Mouse (Mus musculus) embryonic facial prominence, embryonic 14.5 days (tissue): ENCODE data around the gene Bmpr1a. TPM values are rescaled to one million over a fixed set of nuclear protein-coding genes. Genes with fewer than 3 reads are reported as not detected.

Experiments
- ATAC-seq: fragments of 200-750 bp; cut with Nextera tagmentation; 2 replicates; pipeline ENCODE4 v1.8.0; 2017; ENCODE audit warnings: low read depth, moderate number of reproducible peaks, moderate TSS enrichment
- DNase-seq: peaks from one replicate; pipeline ENCODE4 v3.0.0-alpha.2; 2015; ENCODE audit warnings: low spot score
- H3K27ac ChIP-seq: fragments of 300-500 bp; sonication (generic); replicated peaks from 2 replicates; pipeline ENCODE4 v1.5.1; 2014; ENCODE audit warnings: low read depth, mild to moderate bottlenecking, low read length, moderate library complexity
- H3K27me3 ChIP-seq: fragments of 300-500 bp; sonication (generic); replicated peaks from 2 replicates; pipeline ENCODE4 v1.6.1; 2014; ENCODE audit warnings: low read length; ENCODE audit not compliant: control insufficient read depth, insufficient read depth
- H3K36me3 ChIP-seq: fragments of 300-500 bp; sonication (generic); 2 replicates; pipeline ENCODE4 v1.6.1; 2014; ENCODE audit warnings: low read length, mixed read lengths; ENCODE audit not compliant: control insufficient read depth, insufficient read depth
- H3K4me1 ChIP-seq: fragments of 300-500 bp; sonication (generic); 2 replicates; pipeline ENCODE4 v1.6.1; 2014; ENCODE audit warnings: antibody characterized with exemption, low read length; ENCODE audit not compliant: control insufficient read depth, insufficient read depth
- H3K4me2 ChIP-seq: fragments of 300-500 bp; sonication (generic); 2 replicates; pipeline ENCODE4 v1.6.1; 2014; ENCODE audit warnings: low read depth, mild to moderate bottlenecking, low read length, moderate library complexity, mixed read lengths
- H3K4me3 ChIP-seq: fragments of 300-500 bp; sonication (generic); 2 replicates; pipeline ENCODE4 v1.5.1; 2014; ENCODE audit warnings: low read depth, mild to moderate bottlenecking, low read length
- H3K9ac ChIP-seq: fragments of 300-500 bp; sonication (generic); 2 replicates; pipeline ENCODE4 v1.6.1; 2014; ENCODE audit warnings: low read depth, mild to moderate bottlenecking, low read length, moderate library complexity, mixed read lengths
- H3K9me3 ChIP-seq: fragments of 300-500 bp; sonication (generic); 2 replicates; pipeline ENCODE4 v1.6.1; 2016; ENCODE audit warnings: low read length; ENCODE audit not compliant: control insufficient read depth
- WGBS: fragments of 180-500 bp; shearing (Covaris S2); extraction: QIAGEN DNeasy Blood & Tissue Kit; methylation state at CpG from one replicate; pipeline ENCODE4 v1.1.7; 2014; 5-methylcytosine and 5-hydroxymethylcytosine counted together
- polyA plus RNA-seq: library from polyadenylated mRNA; unstranded; fragments of >200 nt; fragmentation: Nextera tagmentation; extraction: Ambion mirVana; gene quantifications from 2 replicates; pipeline ENCODE4 v1.2.1, GENCODE M21; 2014

Gene Bmpr1a
- polyA plus RNA-seq, 1 experiment from 2014 or later = 65.0 TPM

DNA sequence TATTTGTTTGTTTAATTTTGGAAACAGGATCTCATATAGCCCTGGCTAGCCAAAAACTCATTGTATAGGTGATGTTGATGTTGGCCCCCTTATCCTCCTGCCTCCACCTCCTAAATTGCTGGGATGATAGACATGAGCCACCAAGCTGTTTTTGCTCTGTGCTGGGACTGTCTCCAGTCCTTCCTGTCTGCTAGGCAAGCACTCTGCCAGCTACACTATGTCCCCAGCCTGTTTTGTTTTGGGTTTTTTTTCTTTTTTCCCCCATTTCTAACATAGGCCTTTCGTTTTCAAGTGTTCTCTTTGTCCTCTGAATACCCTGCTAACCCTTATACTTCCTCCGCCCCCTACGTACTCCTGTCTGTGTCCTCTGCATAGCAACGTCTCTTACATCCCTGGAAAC, 109.8 kb downstream of the Bmpr1a start:
- Histone ChIP-seq H3K27ac (no peak overlapping the region), H3K9me3 (no peaks in the 10 kb centered on the region), H3K4me1 (no peaks in the 10 kb centered on the region), H3K27me3 (no peaks in the 10 kb centered on the region), H3K9ac (no peak overlapping the region), H3K4me2 (no peak overlapping the region), H3K4me3 (no peak overlapping the region), H3K36me3 (0 out of 2 replicates have a peak, but pooled peaks cover 3% of the 10 kb centered on the region)
- WGBS = 58% methylated on average over 4 of the region's 4 CpGs
- ATAC-seq (no peak), DNase-seq (no peak)

DNA sequence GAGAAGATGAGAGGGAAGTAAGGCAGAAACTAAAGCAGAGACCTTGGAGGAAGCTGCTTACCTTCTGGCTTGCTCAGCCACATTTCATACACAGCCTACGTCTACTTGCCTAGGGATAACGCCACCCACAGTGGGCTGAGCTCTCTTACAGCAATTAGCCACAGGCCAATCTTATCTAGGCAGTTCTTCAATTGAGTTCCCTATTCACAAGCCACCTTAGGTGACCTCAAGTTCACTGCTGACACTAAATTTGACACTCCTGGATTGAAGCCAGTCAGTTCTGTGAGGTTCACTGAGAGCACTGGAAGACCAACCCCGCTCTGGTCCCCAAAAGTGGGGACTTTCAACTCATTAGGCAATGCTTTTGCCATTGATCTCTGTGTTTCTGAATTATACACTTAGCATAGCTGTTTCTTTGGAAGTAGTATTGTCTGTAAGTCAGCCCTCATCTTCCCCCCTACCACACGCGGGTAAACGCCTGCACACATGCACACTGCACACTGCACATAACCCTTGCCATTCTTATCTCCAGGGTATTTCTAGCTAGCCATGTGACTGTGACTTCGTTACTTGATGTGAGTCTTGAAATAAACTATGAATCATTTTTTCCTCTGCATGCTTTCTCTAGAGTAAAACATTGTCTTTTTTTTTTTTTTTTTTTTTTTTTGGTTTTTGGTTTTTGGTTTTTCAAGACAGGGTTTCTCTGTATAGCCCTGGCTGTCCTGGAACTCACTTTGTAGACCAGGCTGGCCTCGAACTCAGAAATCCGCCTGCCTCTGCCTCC, 120.0 kb downstream of the Bmpr1a start:
- no peaks in the 10 kb centered on the region for H3K9me3 ChIP-seq
- no peak overlapping the region for H3K4me2 ChIP-seq
- ATAC-seq (no peak), DNase-seq (no peak)
- H3K27ac ChIP-seq = no peak overlapping the region
- peaks cover 9% of the 10 kb centered on the region for H3K4me1 ChIP-seq
- no peaks in the 10 kb centered on the region for H3K27me3 ChIP-seq
- WGBS = 91% methylated on average over 9 of the region's 9 CpGs
- no peak overlapping the region for H3K9ac ChIP-seq
- no peaks in the 10 kb centered on the region for H3K36me3 ChIP-seq
- no peak overlapping the region for H3K4me3 ChIP-seq

GRCm38 (mm10) chr14:34378560-34379331, 124.4 kb downstream of the Bmpr1a start:
- 23% methylated on average over 11 of the region's 11 CpGs for WGBS
- Histone ChIP-seq H3K4me1 (peaks cover 9% of the 10 kb centered on the region), H3K9me3 (no peaks in the 10 kb centered on the region), H3K27me3 (no peaks in the 10 kb centered on the region), H3K4me3 (no peak overlapping the region), H3K27ac (peak overlapping the region; percentile 50), H3K9ac (no peak overlapping the region), H3K36me3 (no peaks in the 10 kb centered on the region), H3K4me2 (peak overlapping the region; percentile 21)
- peak; percentile 70 for DNase-seq
- peak; percentile 72 for ATAC-seq

- H3K9ac ChIP-seq = no peak overlapping the region
- ATAC-seq (no peak), DNase-seq (no peak)
- no peak overlapping the region for H3K4me2 ChIP-seq
- WGBS = 69% methylated on average over 4 of the region's 4 CpGs
- no peaks in the 10 kb centered on the region for H3K36me3 ChIP-seq
- H3K27ac ChIP-seq = no peak overlapping the region
- H3K9me3 ChIP-seq = no peaks in the 10 kb centered on the region
- H3K4me1 ChIP-seq = peaks cover 9% of the 10 kb centered on the region
- no peaks in the 10 kb centered on the region for H3K27me3 ChIP-seq
- no peak overlapping the region for H3K4me3 ChIP-seq
These were observed 126.0 kb downstream of the Bmpr1a start for GRCm38 (mm10) chr14:34377121-34377520.

DNA sequence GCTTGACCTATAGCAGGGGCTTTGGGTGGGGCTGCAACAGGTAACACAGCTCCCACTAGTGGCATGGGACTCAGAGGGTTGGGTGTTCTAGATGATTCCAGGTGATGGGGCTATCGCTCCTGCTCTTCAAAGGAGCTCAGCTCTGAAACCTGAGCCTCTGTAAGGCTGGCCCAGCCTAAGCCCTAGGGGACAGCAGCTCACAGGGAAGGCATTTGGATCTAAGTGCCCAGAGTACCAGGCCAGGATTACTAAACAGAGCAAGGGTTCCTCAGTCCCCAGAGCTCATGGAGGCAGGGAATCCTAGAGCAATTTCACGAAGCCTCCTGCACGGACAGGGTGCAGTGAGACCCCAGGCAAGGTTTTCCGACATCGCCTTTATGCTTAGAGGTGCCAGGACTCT, 127.2 kb downstream of the Bmpr1a start:
- WGBS = 73% methylated on average over 5 of the region's 5 CpGs
- DNase-seq (no peak), ATAC-seq (no peak)
- no peak overlapping the region for H3K27ac ChIP-seq
- H3K4me3 ChIP-seq = no peak overlapping the region
- H3K27me3 ChIP-seq = no peaks in the 10 kb centered on the region
- no peaks in the 10 kb centered on the region for H3K9me3 ChIP-seq
- H3K4me1 ChIP-seq = peaks cover 9% of the 10 kb centered on the region
- no peaks in the 10 kb centered on the region for H3K36me3 ChIP-seq
- no peak overlapping the region for H3K9ac ChIP-seq
- H3K4me2 ChIP-seq = no peak overlapping the region; the same call in 1 of the 2 replicates

- Histone ChIP-seq H3K4me1 (peaks cover 9% of the 10 kb centered on the region), H3K27ac (no peak within 1 kb of the TSS), H3K9ac (no peak within 1 kb of the TSS), H3K9me3 (no peaks in the 10 kb centered on the region), H3K27me3 (no peaks in the 10 kb centered on the region), H3K4me2 (no peak within 1 kb of the TSS; the same call in 1 of the 2 replicates), H3K36me3 (no peaks in the 10 kb centered on the region), H3K4me3 (no peak within 1 kb of the TSS)
- DNase-seq = no peak
- 74% methylated on average over 13 of the region's 13 CpGs for WGBS
- no peak for ATAC-seq
These were observed 127.7 kb downstream of the Bmpr1a start, which contains the start of gene Mmrn2 for GRCm38 (mm10) chr14:34375415-34375904. Mmrn2 (plus strand) TSS chr14:34375465.

GRCm38 (mm10) chr14:34374577-34374976, 128.6 kb downstream of the Bmpr1a start, which contains the start of gene Sncg:
Sncg (minus strand) TSS chr14:34374789.
- WGBS = 57% methylated on average over 10 of the region's 10 CpGs
- H3K4me1 ChIP-seq = peaks cover 9% of the 10 kb centered on the region

DNA sequence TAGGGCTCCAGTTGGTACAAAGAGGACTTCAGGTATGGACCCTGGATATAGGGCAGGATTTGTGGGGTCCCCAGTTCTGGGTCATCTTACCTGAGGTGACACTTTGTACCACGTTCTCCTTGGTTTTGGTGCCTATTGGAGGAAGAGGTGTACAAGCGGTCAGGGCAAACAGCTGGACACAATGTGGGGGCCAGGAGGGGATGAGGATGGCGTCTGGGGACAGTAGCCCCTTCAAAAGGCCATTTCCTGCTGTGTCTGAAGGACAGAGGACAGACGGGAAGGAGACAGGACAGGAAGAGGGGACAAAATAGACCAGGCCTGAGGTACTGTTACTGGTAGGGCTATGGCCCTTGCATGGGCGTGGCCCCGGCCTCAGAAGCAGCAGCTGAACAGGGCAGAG, 129.6 kb downstream of the Bmpr1a start:
- Histone ChIP-seq H3K4me3 (no peak overlapping the region), H3K4me2 (no peak overlapping the region), H3K4me1 (peaks cover 4% of the 10 kb centered on the region), H3K27me3 (no peaks in the 10 kb centered on the region), H3K9ac (no peak overlapping the region), H3K9me3 (no peaks in the 10 kb centered on the region), H3K27ac (no peak overlapping the region), H3K36me3 (no peaks in the 10 kb centered on the region)
- 77% methylated on average over 6 of the region's 6 CpGs for WGBS
- DNase-seq (no peak), ATAC-seq (no peak)

More at GRCm38 (mm10) chr14:34374577-34374976, 128.6 kb downstream of the Bmpr1a start, which contains the start of gene Sncg:
- H3K27me3 ChIP-seq = no peaks in the 10 kb centered on the region
- H3K36me3 ChIP-seq = no peaks in the 10 kb centered on the region
- H3K27ac ChIP-seq = no peak within 1 kb of the TSS
- DNase-seq (no peak), ATAC-seq (no peak)
- H3K4me2 ChIP-seq = no peak within 1 kb of the TSS
- no peak within 1 kb of the TSS for H3K9ac ChIP-seq
- H3K9me3 ChIP-seq = no peaks in the 10 kb centered on the region
- no peak within 1 kb of the TSS for H3K4me3 ChIP-seq
